Mouse (Mus musculus): ENCODE data around the gene Dcdc2a. TPM values are rescaled to one million over a fixed set of nuclear protein-coding genes. Genes with fewer than 3 reads are reported as not detected.

Dcdc2a gene
- polyA plus RNA-seq (2015; fragmentation: Nextera tagmentation; extraction: Ambion mirVana), result 40.0 and 45.1 TPM in 2 replicates

- Histone ChIP-seq H3K27ac (peak within 1 kb of the TSS; percentile 78), H3K36me3 (no peaks in the 10 kb centered on the region), H3K4me2 (peak within 1 kb of the TSS; percentile 89), H3K9me3 (replicated peaks) (no peaks in the 10 kb centered on the region), H3K4me3 (replicated peaks) (peak within 1 kb of the TSS; percentile 54), H3K4me1 (peaks cover 14% of the 10 kb centered on the region), H3K9ac (peak within 1 kb of the TSS; percentile 45), H3K27me3 (peaks cover 29% of the 10 kb centered on the region)
- WGBS, result 3% methylated on average over 63 of the region's 63 CpGs
- peak; percentile 77 for ATAC-seq (replicated peaks; ENCODE audit: low FRiP score)
Observed at GRCm38 (mm10) chr13:25055873-25056667, at the start of gene Dcdc2a. TSS of gene Dcdc2a (plus strand) at chr13:25056004.

- Histone ChIP-seq H3K4me2 (no peak overlapping the region), H3K9me3 (replicated peaks) (no peaks in the 10 kb centered on the region; the same call in 1 of the 2 replicates), H3K27ac (no peak overlapping the region), H3K4me1 (no peaks in the 10 kb centered on the region), H3K27me3 (no peaks in the 10 kb centered on the region), H3K9ac (no peak overlapping the region), H3K36me3 (peaks cover 42% of the 10 kb centered on the region), H3K4me3 (replicated peaks) (no peak overlapping the region)
- no peak for ATAC-seq (replicated peaks; ENCODE audit: low FRiP score)
- WGBS, result 85% methylated on average over 8 of the region's 8 CpGs
Observed at GRCm38 (mm10) chr13:25007115-25007514, 48.7 kb upstream of the Dcdc2a start.

- 93% methylated on average over 9 of the region's 9 CpGs for WGBS
- Histone ChIP-seq H3K4me3 (replicated peaks) (peak overlapping the region; percentile 82; the same call in 1 of the 2 replicates), H3K27ac (no peak overlapping the region), H3K36me3 (peaks cover 7% of the 10 kb centered on the region; the same call in 1 of the 2 replicates), H3K4me2 (peak overlapping the region; percentile 89; the same call in 1 of the 2 replicates), H3K9ac (peak overlapping the region; percentile 82), H3K9me3 (replicated peaks) (no peaks in the 10 kb centered on the region), H3K4me1 (peaks cover 19% of the 10 kb centered on the region), H3K27me3 (no peaks in the 10 kb centered on the region)
- no peak for ATAC-seq (replicated peaks; ENCODE audit: low FRiP score)
Observed at GRCm38 (mm10) chr13:25018316-25018715, 37.5 kb upstream of the Dcdc2a start.

GRCm38 (mm10) chr13:25019793-25020539, 35.8 kb upstream of the Dcdc2a start, which contains the start of gene Mrs2:
TSS of gene Mrs2 (minus strand) at chr13:25020379.
- Histone ChIP-seq H3K27me3 (no peaks in the 10 kb centered on the region), H3K4me1 (peaks cover 21% of the 10 kb centered on the region), H3K9me3 (replicated peaks) (no peaks in the 10 kb centered on the region), H3K9ac (peak within 1 kb of the TSS; percentile 82), H3K4me2 (peak within 1 kb of the TSS; percentile 89), H3K4me3 (replicated peaks) (peak within 1 kb of the TSS; percentile 82), H3K36me3 (peaks cover 7% of the 10 kb centered on the region; the same call in 1 of the 2 replicates), H3K27ac (peak within 1 kb of the TSS; percentile 80)
- peak; percentile 97 for ATAC-seq (replicated peaks; ENCODE audit: low FRiP score)
- WGBS, result under 1% methylated on average over 78 of the region's 84 CpGs

- peak overlapping the region; percentile 80 for H3K27ac ChIP-seq
- peak overlapping the region; percentile 89 for H3K4me2 ChIP-seq
- peak overlapping the region; percentile 82 for H3K4me3 ChIP-seq (replicated peaks)
- no peaks in the 10 kb centered on the region for H3K27me3 ChIP-seq
- peak; percentile 44; the same call in 1 of the 2 replicates for ATAC-seq (replicated peaks; ENCODE audit: low FRiP score)
- H3K9me3 ChIP-seq (replicated peaks), result no peaks in the 10 kb centered on the region
- H3K9ac ChIP-seq, result peak overlapping the region; percentile 82
- peaks cover 22% of the 10 kb centered on the region for H3K4me1 ChIP-seq
- 42% methylated on average over 4 of the region's 4 CpGs for whole genome bisulfite sequencing
- H3K36me3 ChIP-seq, result peaks cover 7% of the 10 kb centered on the region; the same call in 1 of the 2 replicates
Observed at GRCm38 (mm10) chr13:25020540-25020892, 35.3 kb upstream of the Dcdc2a start.

GRCm38 (mm10) chr13:25022386-25022785, 33.4 kb upstream of the Dcdc2a start:
- no peak for ATAC-seq (replicated peaks; ENCODE audit: low FRiP score)
- H3K4me1 ChIP-seq, result peaks cover 22% of the 10 kb centered on the region
- H3K4me2 ChIP-seq, result no peak overlapping the region
- no peak overlapping the region for H3K9ac ChIP-seq
- no peak overlapping the region for H3K4me3 ChIP-seq (replicated peaks)
- H3K36me3 ChIP-seq, result peaks cover 4% of the 10 kb centered on the region; the same call in 1 of the 2 replicates
- WGBS, result 72% methylated on average over 4 of the region's 4 CpGs
- H3K9me3 ChIP-seq (replicated peaks), result no peaks in the 10 kb centered on the region
- H3K27me3 ChIP-seq, result no peaks in the 10 kb centered on the region
- no peak overlapping the region for H3K27ac ChIP-seq

- no peak overlapping the region for H3K4me3 ChIP-seq (replicated peaks)
- WGBS, result 79% methylated on average over 3 of the region's 3 CpGs
- H3K4me2 ChIP-seq, result no peak overlapping the region
- no peak overlapping the region for H3K27ac ChIP-seq
- ATAC-seq (replicated peaks; ENCODE audit: low FRiP score), result no peak
- no peak overlapping the region for H3K9ac ChIP-seq
- peaks cover 22% of the 10 kb centered on the region for H3K4me1 ChIP-seq
- no peaks in the 10 kb centered on the region for H3K36me3 ChIP-seq
- no peaks in the 10 kb centered on the region for H3K9me3 ChIP-seq (replicated peaks)
- no peaks in the 10 kb centered on the region for H3K27me3 ChIP-seq
Observed at GRCm38 (mm10) chr13:25023129-25023528, 32.7 kb upstream of the Dcdc2a start.

- Histone ChIP-seq H3K9me3 (replicated peaks) (no peaks in the 10 kb centered on the region), H3K4me1 (peaks cover 9% of the 10 kb centered on the region), H3K4me3 (replicated peaks) (no peak overlapping the region), H3K27ac (no peak overlapping the region), H3K9ac (no peak overlapping the region), H3K4me2 (no peak overlapping the region), H3K36me3 (no peaks in the 10 kb centered on the region), H3K27me3 (no peaks in the 10 kb centered on the region)
- no peak for ATAC-seq (replicated peaks; ENCODE audit: low FRiP score)
- 33% methylated on average over 2 of the region's 2 CpGs for WGBS
Observed at GRCm38 (mm10) chr13:25024655-25025054, 31.1 kb upstream of the Dcdc2a start.

- Histone ChIP-seq H3K4me3 (replicated peaks) (no peak overlapping the region), H3K9me3 (replicated peaks) (no peaks in the 10 kb centered on the region), H3K27ac (peak overlapping the region; percentile 66), H3K36me3 (no peaks in the 10 kb centered on the region), H3K9ac (no peak overlapping the region), H3K27me3 (no peaks in the 10 kb centered on the region), H3K4me2 (no peak overlapping the region), H3K4me1 (peaks cover 3% of the 10 kb centered on the region; the same call in 1 of the 2 replicates)
- peak; percentile 76 for ATAC-seq (replicated peaks; ENCODE audit: low FRiP score)
- WGBS, result 69% methylated on average over 6 of the region's 6 CpGs
Observed at GRCm38 (mm10) chr13:25026409-25027113, 29.2 kb upstream of the Dcdc2a start.

- Histone ChIP-seq H3K27ac (peak overlapping the region; percentile 66), H3K9ac (no peak overlapping the region), H3K4me1 (peaks cover 3% of the 10 kb centered on the region; the same call in 1 of the 2 replicates), H3K4me3 (replicated peaks) (no peak overlapping the region), H3K9me3 (replicated peaks) (no peaks in the 10 kb centered on the region), H3K27me3 (no peaks in the 10 kb centered on the region), H3K4me2 (no peak overlapping the region), H3K36me3 (no peaks in the 10 kb centered on the region)
- peak; percentile 37; the same call in 1 of the 2 replicates for ATAC-seq (replicated peaks; ENCODE audit: low FRiP score)
- 77% methylated on average over 3 of the region's 3 CpGs for WGBS
Observed at GRCm38 (mm10) chr13:25027114-25027425, 28.7 kb upstream of the Dcdc2a start.

- no peak for ATAC-seq (replicated peaks; ENCODE audit: low FRiP score)
- no peaks in the 10 kb centered on the region for H3K4me1 ChIP-seq
- 85% methylated on average over 2 of the region's 2 CpGs for WGBS
- H3K27ac ChIP-seq, result no peak overlapping the region
- H3K4me2 ChIP-seq, result no peak overlapping the region
- no peak overlapping the region for H3K4me3 ChIP-seq (replicated peaks)
- no peaks in the 10 kb centered on the region for H3K9me3 ChIP-seq (replicated peaks)
- no peak overlapping the region for H3K9ac ChIP-seq
- H3K27me3 ChIP-seq, result no peaks in the 10 kb centered on the region
- no peaks in the 10 kb centered on the region for H3K36me3 ChIP-seq
Observed at GRCm38 (mm10) chr13:25039488-25039887, 16.3 kb upstream of the Dcdc2a start.
